Mouse (Mus musculus): Measurements from ENCODE around the gene Nisch.

GRCm38 (mm10) chr14:31172781-31173455 lies 43.8 kb downstream of the Nisch start:
- TF ChIP-seq CTCF (IDR thresholded peaks at IDR 0.05; ENCODE audit: extremely low read depth, insufficient read length, insufficient replicate concordance, low read depth, low read length), result no peak
- no peak for TF ChIP-seq POLR2A (IDR thresholded peaks at IDR 0.05; ENCODE audit: low read depth, low read length)
